Mouse (Mus musculus): Measurements from ENCODE around the gene Cd22. TPM values are rescaled to one million over a fixed set of nuclear protein-coding genes. Genes with fewer than 3 reads are reported as not detected.
"Not testable (repeated sequence)": the region's sequence is repeated elsewhere in the genome, so short reads cannot be mapped to it uniquely, and the experiment has no call there.

Cd22 gene
- polyA plus RNA-seq (2014; fragmentation: Nextera tagmentation; extraction: Ambion mirVana): not detected in 2 replicates

GRCm38 (mm10) chr7:30880176-30880575 is at the start of gene Cd22:
Cd22 (minus strand) TSS chr7:30880342.
- 80% methylated on average over 7 of the region's 7 CpGs for WGBS
- no peaks in the 10 kb centered on the region for H3K27me3 ChIP-seq (ENCODE audit: control insufficient read depth, insufficient read depth, low read length)

GRCm38 (mm10) chr7:30924581-30924980 is 44.4 kb upstream of the Cd22 start, which contains the start of gene Hamp2:
Hamp2 (minus strand) TSS chr7:30924681.
- WGBS: 85% methylated on average over 2 of the region's 2 CpGs
- not testable (repeated sequence) for H3K27me3 ChIP-seq (ENCODE audit: control insufficient read depth, insufficient read depth, low read length); H3K4me1 ChIP-seq (ENCODE audit: control insufficient read depth, insufficient read depth, low read length); H3K4me2 ChIP-seq (ENCODE audit: low read depth, low read length); H3K36me3 ChIP-seq (ENCODE audit: control insufficient read depth, insufficient read depth, low read length); H3K4me3 ChIP-seq (ENCODE audit: low read depth, low read length); H3K9ac ChIP-seq (replicated peaks; ENCODE audit: low read depth, low read length); ATAC-seq (ENCODE audit: low read depth); H3K27ac ChIP-seq (ENCODE audit: low read depth, low read length); H3K9me3 ChIP-seq (ENCODE audit: control insufficient read depth, low read length)

More at GRCm38 (mm10) chr7:30880176-30880575, at the start of gene Cd22:
- ATAC-seq (ENCODE audit: low read depth): no peak
- Histone ChIP-seq H3K9ac (replicated peaks; ENCODE audit: low read depth, low read length) (no peak within 1 kb of the TSS), H3K36me3 (ENCODE audit: control insufficient read depth, insufficient read depth, low read length) (no peaks in the 10 kb centered on the region), H3K27ac (ENCODE audit: low read depth, low read length) (no peak within 1 kb of the TSS), H3K9me3 (ENCODE audit: control insufficient read depth, low read length) (no peaks in the 10 kb centered on the region), H3K4me2 (ENCODE audit: low read depth, low read length) (no peak within 1 kb of the TSS), H3K4me1 (ENCODE audit: control insufficient read depth, insufficient read depth, low read length) (no peaks in the 10 kb centered on the region), H3K4me3 (ENCODE audit: low read depth, low read length) (no peak within 1 kb of the TSS)

GRCm38 (mm10) chr7:30924071-30924470 is 43.9 kb upstream of the Cd22 start:
- H3K4me2 ChIP-seq (ENCODE audit: low read depth, low read length): no peak overlapping the region
- H3K27ac ChIP-seq (ENCODE audit: low read depth, low read length): no peak overlapping the region
- WGBS: 66% methylated on average over 3 of the region's 3 CpGs
- H3K9ac ChIP-seq (replicated peaks; ENCODE audit: low read depth, low read length): no peak overlapping the region
- H3K36me3 ChIP-seq (ENCODE audit: control insufficient read depth, insufficient read depth, low read length): no peaks in the 10 kb centered on the region
- H3K27me3 ChIP-seq (ENCODE audit: control insufficient read depth, insufficient read depth, low read length): no peaks in the 10 kb centered on the region
- H3K4me3 ChIP-seq (ENCODE audit: low read depth, low read length): no peak overlapping the region
- H3K9me3 ChIP-seq (ENCODE audit: control insufficient read depth, low read length): no peaks in the 10 kb centered on the region
- no peaks in the 10 kb centered on the region for H3K4me1 ChIP-seq (ENCODE audit: control insufficient read depth, insufficient read depth, low read length)
- no peak for ATAC-seq (ENCODE audit: low read depth)

- ATAC-seq (ENCODE audit: low read depth); H3K27ac ChIP-seq (ENCODE audit: low read depth, low read length); H3K4me3 ChIP-seq (ENCODE audit: low read depth, low read length); H3K36me3 ChIP-seq (ENCODE audit: control insufficient read depth, insufficient read depth, low read length); H3K9ac ChIP-seq (replicated peaks; ENCODE audit: low read depth, low read length); H3K9me3 ChIP-seq (ENCODE audit: control insufficient read depth, low read length); H3K4me1 ChIP-seq (ENCODE audit: control insufficient read depth, insufficient read depth, low read length); H3K4me2 ChIP-seq (ENCODE audit: low read depth, low read length); H3K27me3 ChIP-seq (ENCODE audit: control insufficient read depth, insufficient read depth, low read length): not testable (repeated sequence)
- 47% methylated on average over 3 of the region's 3 CpGs for WGBS
These were observed 42.3 kb upstream of the Cd22 start for GRCm38 (mm10) chr7:30922490-30922889.

- H3K27me3 ChIP-seq (ENCODE audit: control insufficient read depth, insufficient read depth, low read length): no peaks in the 10 kb centered on the region
- H3K4me1 ChIP-seq (ENCODE audit: control insufficient read depth, insufficient read depth, low read length): no peaks in the 10 kb centered on the region
- H3K9ac ChIP-seq (replicated peaks; ENCODE audit: low read depth, low read length): no peak overlapping the region
- ATAC-seq (ENCODE audit: low read depth): no peak
- H3K27ac ChIP-seq (ENCODE audit: low read depth, low read length): no peak overlapping the region
- no peaks in the 10 kb centered on the region for H3K36me3 ChIP-seq (ENCODE audit: control insufficient read depth, insufficient read depth, low read length)
- H3K9me3 ChIP-seq (ENCODE audit: control insufficient read depth, low read length): no peaks in the 10 kb centered on the region
- no peak overlapping the region for H3K4me2 ChIP-seq (ENCODE audit: low read depth, low read length)
- 60% methylated on average over 3 of the region's 3 CpGs for WGBS
- H3K4me3 ChIP-seq (ENCODE audit: low read depth, low read length): no peak overlapping the region
These were observed 40.1 kb upstream of the Cd22 start for GRCm38 (mm10) chr7:30920217-30920616.

GRCm38 (mm10) chr7:30917219-30917618 is 37.1 kb upstream of the Cd22 start:
- no peaks in the 10 kb centered on the region for H3K9me3 ChIP-seq (ENCODE audit: control insufficient read depth, low read length)
- no peak overlapping the region for H3K27ac ChIP-seq (ENCODE audit: low read depth, low read length)
- H3K27me3 ChIP-seq (ENCODE audit: control insufficient read depth, insufficient read depth, low read length): no peaks in the 10 kb centered on the region
- no peak overlapping the region for H3K4me3 ChIP-seq (ENCODE audit: low read depth, low read length)
- H3K4me2 ChIP-seq (ENCODE audit: low read depth, low read length): no peak overlapping the region
- ATAC-seq (ENCODE audit: low read depth): no peak
- H3K4me1 ChIP-seq (ENCODE audit: control insufficient read depth, insufficient read depth, low read length): no peaks in the 10 kb centered on the region
- 77% methylated on average over 4 of the region's 4 CpGs for WGBS
- no peak overlapping the region for H3K9ac ChIP-seq (replicated peaks; ENCODE audit: low read depth, low read length)
- H3K36me3 ChIP-seq (ENCODE audit: control insufficient read depth, insufficient read depth, low read length): no peaks in the 10 kb centered on the region

- H3K9me3 ChIP-seq (ENCODE audit: control insufficient read depth, low read length): no peaks in the 10 kb centered on the region
- H3K36me3 ChIP-seq (ENCODE audit: control insufficient read depth, insufficient read depth, low read length): no peaks in the 10 kb centered on the region
- no peak overlapping the region for H3K27ac ChIP-seq (ENCODE audit: low read depth, low read length)
- no peaks in the 10 kb centered on the region for H3K27me3 ChIP-seq (ENCODE audit: control insufficient read depth, insufficient read depth, low read length)
- WGBS: 39% methylated on average over 6 of the region's 6 CpGs
- no peaks in the 10 kb centered on the region for H3K4me1 ChIP-seq (ENCODE audit: control insufficient read depth, insufficient read depth, low read length)
- no peak overlapping the region for H3K4me3 ChIP-seq (ENCODE audit: low read depth, low read length)
- no peak overlapping the region for H3K4me2 ChIP-seq (ENCODE audit: low read depth, low read length)
- H3K9ac ChIP-seq (replicated peaks; ENCODE audit: low read depth, low read length): no peak overlapping the region
- no peak for ATAC-seq (ENCODE audit: low read depth)
These were observed 36.6 kb upstream of the Cd22 start for GRCm38 (mm10) chr7:30916713-30917112.

- Histone ChIP-seq H3K36me3 (ENCODE audit: control insufficient read depth, insufficient read depth, low read length) (no peaks in the 10 kb centered on the region), H3K4me1 (ENCODE audit: control insufficient read depth, insufficient read depth, low read length) (no peaks in the 10 kb centered on the region), H3K27ac (ENCODE audit: low read depth, low read length) (no peak within 1 kb of the TSS), H3K27me3 (ENCODE audit: control insufficient read depth, insufficient read depth, low read length) (no peaks in the 10 kb centered on the region), H3K9me3 (ENCODE audit: control insufficient read depth, low read length) (no peaks in the 10 kb centered on the region), H3K9ac (replicated peaks; ENCODE audit: low read depth, low read length) (no peak within 1 kb of the TSS), H3K4me2 (ENCODE audit: low read depth, low read length) (no peak within 1 kb of the TSS), H3K4me3 (ENCODE audit: low read depth, low read length) (no peak within 1 kb of the TSS)
- WGBS: 74% methylated on average over 8 of the region's 8 CpGs
- ATAC-seq (ENCODE audit: low read depth): no peak
These were observed 34.6 kb upstream of the Cd22 start, which contains the start of gene Mag for GRCm38 (mm10) chr7:30914732-30915131. Mag (minus strand) TSS chr7:30914873.

- H3K36me3 ChIP-seq (ENCODE audit: control insufficient read depth, insufficient read depth, low read length): no peaks in the 10 kb centered on the region
- no peak overlapping the region for H3K4me2 ChIP-seq (ENCODE audit: low read depth, low read length)
- H3K9me3 ChIP-seq (ENCODE audit: control insufficient read depth, low read length): no peaks in the 10 kb centered on the region
- H3K4me3 ChIP-seq (ENCODE audit: low read depth, low read length): no peak overlapping the region
- no peak overlapping the region for H3K9ac ChIP-seq (replicated peaks; ENCODE audit: low read depth, low read length)
- no peak for ATAC-seq (ENCODE audit: low read depth)
- no peak overlapping the region for H3K27ac ChIP-seq (ENCODE audit: low read depth, low read length)
- no peaks in the 10 kb centered on the region for H3K27me3 ChIP-seq (ENCODE audit: control insufficient read depth, insufficient read depth, low read length)
- H3K4me1 ChIP-seq (ENCODE audit: control insufficient read depth, insufficient read depth, low read length): peaks cover 5% of the 10 kb centered on the region
- 91% methylated on average over 6 of the region's 6 CpGs for WGBS
These were observed 29.6 kb upstream of the Cd22 start for GRCm38 (mm10) chr7:30909773-30910172.

All from neural tube, embryonic 14.5 days (tissue).